Mouse (Mus musculus): Measurements from ENCODE around the gene Glce. TPM values are rescaled to one million over a fixed set of nuclear protein-coding genes. Genes with fewer than 3 reads are reported as not detected.

Gene Glce
- 20.8 and 21.9 TPM in 2 replicates for polyA plus RNA-seq (2015; fragmentation: Nextera tagmentation; extraction: Ambion mirVana)

- Histone ChIP-seq H3K9ac (peak within 1 kb of the TSS; percentile 95), H3K4me3 (peak within 1 kb of the TSS; percentile 80), H3K4me2 (peak within 1 kb of the TSS; percentile 85), H3K27me3 (no peaks in the 10 kb centered on the region), H3K27ac (peak within 1 kb of the TSS; percentile 88), H3K9me3 (no peaks in the 10 kb centered on the region), H3K4me1 (peaks cover 8% of the 10 kb centered on the region; the same call in 1 of the 2 replicates), H3K36me3 (no peaks in the 10 kb centered on the region)
- under 1% methylated on average over 51 of the region's 51 CpGs for WGBS
- peak; percentile 100 for ATAC-seq (ENCODE audit: borderline replicate concordance, extremely low read depth, low FRiP score, low TSS enrichment)
These were observed at the start of gene Glce for GRCm38 (mm10) chr9:62122508-62123215. TSS of gene Glce (minus strand) at chr9:62122655.

GRCm38 (mm10) chr9:62172239-62172638 is 49.8 kb upstream of the Glce start:
- no peak overlapping the region for H3K4me2 ChIP-seq
- H3K27me3 ChIP-seq, result no peaks in the 10 kb centered on the region
- no peaks in the 10 kb centered on the region for H3K36me3 ChIP-seq
- ATAC-seq (ENCODE audit: borderline replicate concordance, extremely low read depth, low FRiP score, low TSS enrichment), result no peak
- H3K4me1 ChIP-seq, result no peaks in the 10 kb centered on the region
- WGBS, result 63% methylated on average over 3 of the region's 3 CpGs
- H3K9ac ChIP-seq, result no peak overlapping the region
- H3K27ac ChIP-seq, result no peak overlapping the region
- no peaks in the 10 kb centered on the region for H3K9me3 ChIP-seq
- H3K4me3 ChIP-seq, result no peak overlapping the region

- Histone ChIP-seq H3K4me3 (no peak overlapping the region), H3K36me3 (no peaks in the 10 kb centered on the region), H3K4me1 (no peaks in the 10 kb centered on the region), H3K9me3 (no peaks in the 10 kb centered on the region), H3K27me3 (no peaks in the 10 kb centered on the region), H3K4me2 (no peak overlapping the region), H3K27ac (no peak overlapping the region), H3K9ac (no peak overlapping the region)
- 87% methylated on average over 2 of the region's 2 CpGs for WGBS
- no peak for ATAC-seq (ENCODE audit: borderline replicate concordance, extremely low read depth, low FRiP score, low TSS enrichment)
These were observed 48.5 kb upstream of the Glce start for GRCm38 (mm10) chr9:62170921-62171320.

- ATAC-seq (ENCODE audit: borderline replicate concordance, extremely low read depth, low FRiP score, low TSS enrichment), result no peak
- WGBS, result 49% methylated on average over 5 of the region's 5 CpGs
- H3K4me3 ChIP-seq, result no peak overlapping the region
These were observed 44.2 kb upstream of the Glce start for GRCm38 (mm10) chr9:62166621-62167020.

GRCm38 (mm10) chr9:62166186-62166585 is 43.7 kb upstream of the Glce start:
- no peaks in the 10 kb centered on the region for H3K4me1 ChIP-seq
- H3K36me3 ChIP-seq, result no peaks in the 10 kb centered on the region
- H3K4me2 ChIP-seq, result no peak overlapping the region
- H3K9ac ChIP-seq, result no peak overlapping the region
- no peaks in the 10 kb centered on the region for H3K9me3 ChIP-seq
- no peak overlapping the region for H3K4me3 ChIP-seq
- 56% methylated on average over 4 of the region's 4 CpGs for WGBS
- ATAC-seq (ENCODE audit: borderline replicate concordance, extremely low read depth, low FRiP score, low TSS enrichment), result no peak
- no peaks in the 10 kb centered on the region for H3K27me3 ChIP-seq
- no peak overlapping the region for H3K27ac ChIP-seq

More at GRCm38 (mm10) chr9:62166621-62167020, 44.2 kb upstream of the Glce start:
- H3K9ac ChIP-seq, result no peak overlapping the region
- H3K9me3 ChIP-seq, result no peaks in the 10 kb centered on the region
- no peaks in the 10 kb centered on the region for H3K36me3 ChIP-seq
- H3K27ac ChIP-seq, result no peak overlapping the region
- H3K4me2 ChIP-seq, result no peak overlapping the region
- no peaks in the 10 kb centered on the region for H3K27me3 ChIP-seq
- no peaks in the 10 kb centered on the region for H3K4me1 ChIP-seq

GRCm38 (mm10) chr9:62162889-62163291 is 40.4 kb upstream of the Glce start:
- no peak overlapping the region for H3K9ac ChIP-seq
- no peaks in the 10 kb centered on the region for H3K27me3 ChIP-seq
- no peaks in the 10 kb centered on the region for H3K36me3 ChIP-seq
- H3K4me2 ChIP-seq, result no peak overlapping the region
- no peak for ATAC-seq (ENCODE audit: borderline replicate concordance, extremely low read depth, low FRiP score, low TSS enrichment)
- H3K27ac ChIP-seq, result no peak overlapping the region
- no peaks in the 10 kb centered on the region for H3K9me3 ChIP-seq
- no peaks in the 10 kb centered on the region for H3K4me1 ChIP-seq
- no peak overlapping the region for H3K4me3 ChIP-seq
- WGBS, result 46% methylated on average over 4 of the region's 4 CpGs

- Histone ChIP-seq H3K4me3 (no peak overlapping the region), H3K4me1 (no peaks in the 10 kb centered on the region), H3K9me3 (no peaks in the 10 kb centered on the region), H3K9ac (no peak overlapping the region), H3K4me2 (no peak overlapping the region), H3K27ac (no peak overlapping the region), H3K36me3 (no peaks in the 10 kb centered on the region), H3K27me3 (no peaks in the 10 kb centered on the region)
- ATAC-seq (ENCODE audit: borderline replicate concordance, extremely low read depth, low FRiP score, low TSS enrichment), result no peak
- WGBS, result 36% methylated on average over 6 of the region's 6 CpGs
These were observed 38.3 kb upstream of the Glce start for GRCm38 (mm10) chr9:62160788-62161187.

GRCm38 (mm10) chr9:62158746-62159145 is 36.3 kb upstream of the Glce start:
- Histone ChIP-seq H3K4me2 (no peak overlapping the region), H3K4me3 (no peak overlapping the region), H3K27me3 (no peaks in the 10 kb centered on the region), H3K27ac (no peak overlapping the region), H3K36me3 (no peaks in the 10 kb centered on the region), H3K9ac (no peak overlapping the region), H3K4me1 (no peaks in the 10 kb centered on the region), H3K9me3 (no peaks in the 10 kb centered on the region)
- no peak for ATAC-seq (ENCODE audit: borderline replicate concordance, extremely low read depth, low FRiP score, low TSS enrichment)
- 80% methylated on average over 4 of the region's 4 CpGs for WGBS

GRCm38 (mm10) chr9:62155821-62156220 is 33.4 kb upstream of the Glce start:
- WGBS, result 25% methylated on average over 4 of the region's 4 CpGs
- H3K27me3 ChIP-seq, result no peaks in the 10 kb centered on the region
- H3K4me2 ChIP-seq, result no peak overlapping the region
- no peak overlapping the region for H3K4me3 ChIP-seq
- H3K4me1 ChIP-seq, result no peaks in the 10 kb centered on the region
- H3K27ac ChIP-seq, result no peak overlapping the region
- no peaks in the 10 kb centered on the region for H3K36me3 ChIP-seq
- no peak for ATAC-seq (ENCODE audit: borderline replicate concordance, extremely low read depth, low FRiP score, low TSS enrichment)
- H3K9ac ChIP-seq, result no peak overlapping the region
- no peaks in the 10 kb centered on the region for H3K9me3 ChIP-seq

GRCm38 (mm10) chr9:62155400-62155799 is 32.9 kb upstream of the Glce start:
- Histone ChIP-seq H3K27me3 (no peaks in the 10 kb centered on the region), H3K4me2 (no peak overlapping the region), H3K4me3 (no peak overlapping the region), H3K36me3 (no peaks in the 10 kb centered on the region), H3K9me3 (no peaks in the 10 kb centered on the region), H3K27ac (no peak overlapping the region), H3K4me1 (no peaks in the 10 kb centered on the region), H3K9ac (no peak overlapping the region)
- no peak for ATAC-seq (ENCODE audit: borderline replicate concordance, extremely low read depth, low FRiP score, low TSS enrichment)
- WGBS, result 64% methylated on average over 6 of the region's 6 CpGs

GRCm38 (mm10) chr9:62154956-62155355 is 32.5 kb upstream of the Glce start:
- no peak overlapping the region for H3K4me3 ChIP-seq
- no peak for ATAC-seq (ENCODE audit: borderline replicate concordance, extremely low read depth, low FRiP score, low TSS enrichment)
- H3K36me3 ChIP-seq, result no peaks in the 10 kb centered on the region
- no peaks in the 10 kb centered on the region for H3K4me1 ChIP-seq
- H3K9me3 ChIP-seq, result no peaks in the 10 kb centered on the region
- no peaks in the 10 kb centered on the region for H3K27me3 ChIP-seq
- H3K27ac ChIP-seq, result no peak overlapping the region
- H3K4me2 ChIP-seq, result no peak overlapping the region
- no peak overlapping the region for H3K9ac ChIP-seq
- 63% methylated on average over 7 of the region's 7 CpGs for WGBS

- Histone ChIP-seq H3K9ac (no peak overlapping the region), H3K36me3 (no peaks in the 10 kb centered on the region), H3K27me3 (no peaks in the 10 kb centered on the region), H3K4me3 (no peak overlapping the region), H3K4me2 (no peak overlapping the region), H3K9me3 (no peaks in the 10 kb centered on the region), H3K27ac (no peak overlapping the region), H3K4me1 (no peaks in the 10 kb centered on the region)
- ATAC-seq (ENCODE audit: borderline replicate concordance, extremely low read depth, low FRiP score, low TSS enrichment), result no peak
- 52% methylated on average over 3 of the region's 3 CpGs for WGBS
These were observed 32.1 kb upstream of the Glce start for GRCm38 (mm10) chr9:62154551-62154950.
